Mouse (Mus musculus): ENCODE results near the gene Tigd3. TPM values are rescaled to one million over a fixed set of nuclear protein-coding genes. Genes with fewer than 3 reads are reported as not detected.
A peak's percentile ranks its signal among the peaks of the same experiment; 100 is the strongest.

Tigd3 gene
- total and polyA plus RNA-seq, 2 experiments from 2014 or later = 0.85 to 3.3 TPM

- ATAC-seq (ENCODE audit: insufficient read depth, low read depth) (no peak), DNase-seq (ENCODE audit: low spot score) (peak; percentile 22)
- Histone ChIP-seq H3K27me3 (ENCODE audit: control insufficient read depth, insufficient read depth, low read length) (no peaks in the 10 kb centered on the region), H3K9ac (replicated peaks; ENCODE audit: low read depth, low read length) (peak overlapping the region; percentile 15), H3K4me2 (ENCODE audit: low read depth, low read length) (peak overlapping the region; percentile 87), H3K4me1 (ENCODE audit: control insufficient read depth, insufficient read depth) (peaks cover 4% of the 10 kb centered on the region; the same call in 1 of the 2 replicates), H3K4me3 (ENCODE audit: low read depth, low read length) (peak overlapping the region; percentile 26), H3K9me3 (replicated peaks; ENCODE audit: control insufficient read depth, low read length) (no peaks in the 10 kb centered on the region), H3K36me3 (replicated peaks; ENCODE audit: control insufficient read depth, insufficient read depth, low read length) (peaks cover 19% of the 10 kb centered on the region), H3K27ac (ENCODE audit: low read depth) (peak overlapping the region; percentile 64)
- no peak for TF ChIP-seq CTCF (IDR thresholded peaks at IDR 0.05; ENCODE audit: low read depth)
- TF ChIP-seq EP300 (IDR thresholded peaks at IDR 0.05; ENCODE audit: low read depth) = no peak
- WGBS = 31% methylated on average over 15 of the region's 15 CpGs
Measured at GRCm38 (mm10) chr19:5922119-5922942, 28.4 kb upstream of the Tigd3 start.

- Histone ChIP-seq H3K4me3 (ENCODE audit: low read depth, low read length) (peak overlapping the region; percentile 26; the same call in 1 of the 2 replicates), H3K4me1 (ENCODE audit: control insufficient read depth, insufficient read depth) (peaks cover 4% of the 10 kb centered on the region; the same call in 1 of the 2 replicates), H3K9ac (replicated peaks; ENCODE audit: low read depth, low read length) (no peak overlapping the region; the same call in 1 of the 2 replicates), H3K27me3 (ENCODE audit: control insufficient read depth, insufficient read depth, low read length) (no peaks in the 10 kb centered on the region), H3K9me3 (replicated peaks; ENCODE audit: control insufficient read depth, low read length) (no peaks in the 10 kb centered on the region), H3K36me3 (replicated peaks; ENCODE audit: control insufficient read depth, insufficient read depth, low read length) (peaks cover 24% of the 10 kb centered on the region), H3K27ac (ENCODE audit: low read depth) (peak overlapping the region; percentile 64), H3K4me2 (ENCODE audit: low read depth, low read length) (peak overlapping the region; percentile 87)
- peak; percentile 30 for DNase-seq (ENCODE audit: low spot score)
- 32% methylated on average over 9 of the region's 9 CpGs for WGBS
- no peak; the same call in 1 of the 2 replicates for ATAC-seq (ENCODE audit: insufficient read depth, low read depth)
- no peak for TF ChIP-seq CTCF (IDR thresholded peaks at IDR 0.05; ENCODE audit: low read depth)
- no peak for TF ChIP-seq EP300 (IDR thresholded peaks at IDR 0.05; ENCODE audit: low read depth)
Measured at GRCm38 (mm10) chr19:5921715-5922114, 27.8 kb upstream of the Tigd3 start.

- no peak for TF ChIP-seq CTCF (IDR thresholded peaks at IDR 0.05; ENCODE audit: low read depth)
- TF ChIP-seq EP300 (IDR thresholded peaks at IDR 0.05; ENCODE audit: low read depth) = no peak
Measured at GRCm38 (mm10) chr19:5913007-5913719, 19.2 kb upstream of the Tigd3 start, which contains the start of gene Dpf2. Gene Dpf2, minus strand, starts transcription at chr19:5913010.

GRCm38 (mm10) chr19:5912103-5913006, 18.4 kb upstream of the Tigd3 start:
- peaks cover 25% of the 10 kb centered on the region for H3K4me1 ChIP-seq (ENCODE audit: control insufficient read depth, insufficient read depth)
- H3K4me3 ChIP-seq (ENCODE audit: low read depth, low read length) = peak overlapping the region; percentile 82
- peak; percentile 99 for DNase-seq (ENCODE audit: low spot score)
- H3K9ac ChIP-seq (replicated peaks; ENCODE audit: low read depth, low read length) = peak overlapping the region; percentile 93
- H3K36me3 ChIP-seq (replicated peaks; ENCODE audit: control insufficient read depth, insufficient read depth, low read length) = peaks cover 26% of the 10 kb centered on the region
- H3K27me3 ChIP-seq (ENCODE audit: control insufficient read depth, insufficient read depth, low read length) = no peaks in the 10 kb centered on the region
- peak overlapping the region; percentile 82 for H3K4me2 ChIP-seq (ENCODE audit: low read depth, low read length)
- no peaks in the 10 kb centered on the region for H3K9me3 ChIP-seq (replicated peaks; ENCODE audit: control insufficient read depth, low read length)
- TF ChIP-seq EP300 (IDR thresholded peaks at IDR 0.05; ENCODE audit: low read depth) (peak; percentile 44; the same call in 1 of the 2 replicates), CTCF (IDR thresholded peaks at IDR 0.05; ENCODE audit: low read depth) (peak; percentile 34)
- ATAC-seq (ENCODE audit: insufficient read depth, low read depth) = peak; percentile 97
- under 1% methylated on average over 57 of the region's 59 CpGs for WGBS
- H3K27ac ChIP-seq (ENCODE audit: low read depth) = peak overlapping the region; percentile 88

More at GRCm38 (mm10) chr19:5913007-5913719, 19.2 kb upstream of the Tigd3 start, which contains the start of gene Dpf2:
- DNase-seq (ENCODE audit: low spot score) (no peak), ATAC-seq (ENCODE audit: insufficient read depth, low read depth) (peak; percentile 14)
- peak within 1 kb of the TSS; percentile 88 for H3K27ac ChIP-seq (ENCODE audit: low read depth)
- H3K4me1 ChIP-seq (ENCODE audit: control insufficient read depth, insufficient read depth) = peaks cover 25% of the 10 kb centered on the region
- peak within 1 kb of the TSS; percentile 82 for H3K4me2 ChIP-seq (ENCODE audit: low read depth, low read length)
- peaks cover 31% of the 10 kb centered on the region for H3K36me3 ChIP-seq (replicated peaks; ENCODE audit: control insufficient read depth, insufficient read depth, low read length)
- no peaks in the 10 kb centered on the region for H3K27me3 ChIP-seq (ENCODE audit: control insufficient read depth, insufficient read depth, low read length)
- 15% methylated on average over 13 of the region's 13 CpGs for WGBS
- H3K9me3 ChIP-seq (replicated peaks; ENCODE audit: control insufficient read depth, low read length) = no peaks in the 10 kb centered on the region
- H3K4me3 ChIP-seq (ENCODE audit: low read depth, low read length) = peak within 1 kb of the TSS; percentile 82
- peak within 1 kb of the TSS; percentile 93 for H3K9ac ChIP-seq (replicated peaks; ENCODE audit: low read depth, low read length)
